Mouse (Mus musculus) adrenal gland, adult (tissue): ENCODE data around the gene Rabif.
"Not testable (repeated sequence)": the region's sequence is repeated elsewhere in the genome, so short reads cannot be mapped to it uniquely, and the experiment has no call there.

Experiments
- DNase-seq, 2 experiments: peaks; one replicate each; pipeline ENCODE4 v3.0.0; 2022 to 2023; ENCODE audit warnings: low spot score in 1 of 2; ENCODE audit not compliant: inconsistent age in 2 of 2

The Rabif gene

DNA sequence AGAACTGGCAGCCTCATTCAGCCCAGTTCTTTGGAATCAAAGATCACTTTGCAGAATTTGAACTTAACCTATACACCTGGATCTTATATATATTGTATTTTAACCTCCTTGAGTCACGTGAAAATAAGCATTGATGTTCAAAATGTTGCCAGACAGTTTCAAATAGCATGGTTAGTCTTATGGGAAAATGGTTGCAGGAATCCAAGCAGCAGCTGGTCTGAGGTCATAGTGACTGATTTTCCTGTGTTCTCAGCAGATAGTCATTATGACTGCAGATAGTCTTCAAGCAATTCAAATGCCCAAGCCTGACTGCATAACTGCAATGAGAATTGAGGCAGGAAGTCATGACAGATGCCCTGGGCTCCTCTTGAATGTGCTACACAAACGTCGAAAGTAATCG is 17.7 kb downstream of the Rabif start:
- no peak for DNase-seq

DNA sequence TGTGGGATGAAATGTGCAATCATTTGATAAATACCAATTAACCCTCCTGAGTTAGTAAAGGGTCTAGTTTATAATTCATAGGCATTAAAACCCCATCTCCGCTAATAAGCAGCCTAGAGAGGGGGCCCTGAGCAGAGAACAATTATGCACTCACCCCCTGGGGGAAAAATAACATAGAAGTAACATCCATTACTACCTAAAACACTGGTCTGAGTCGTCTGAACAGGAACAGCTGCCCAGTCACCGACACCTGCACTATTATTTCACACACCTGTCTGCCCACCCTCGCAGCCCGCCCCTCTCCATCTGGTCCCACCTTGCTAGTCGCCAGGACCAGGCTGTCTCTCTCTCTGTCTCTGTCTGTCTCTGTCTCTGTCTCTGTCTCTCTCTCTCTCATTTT is 18.1 kb downstream of the Rabif start:
- DNase-seq = no peak

DNA sequence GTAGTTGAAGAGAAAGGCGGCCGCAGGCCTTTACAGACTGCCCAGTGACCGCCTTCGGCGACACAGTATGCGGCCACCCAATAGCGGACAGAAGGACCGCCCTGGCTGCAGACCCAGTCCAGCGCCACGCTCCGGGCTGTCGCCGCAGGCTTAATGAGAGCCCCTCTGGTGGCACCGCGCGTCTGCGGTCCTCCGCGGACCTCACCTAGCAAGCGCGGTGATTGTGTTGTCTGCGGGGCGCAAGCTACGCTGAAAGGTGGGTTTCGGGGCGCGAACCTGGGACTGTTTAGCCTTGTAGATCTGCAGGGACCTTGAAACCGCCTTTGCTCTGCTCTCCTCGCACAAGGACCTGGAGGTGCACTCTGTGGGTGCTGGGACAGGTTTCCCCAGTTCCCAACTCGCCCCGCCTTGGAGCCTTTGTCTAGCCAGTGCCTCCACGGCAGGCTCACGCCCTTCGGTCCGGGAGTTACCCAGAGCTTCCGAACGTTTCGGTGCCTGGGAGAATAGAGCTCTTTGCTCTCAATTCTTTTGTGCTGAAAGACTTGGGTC is 18.9 kb downstream of the Rabif start:
- peak; percentile 33 to 75 for DNase-seq

DNA sequence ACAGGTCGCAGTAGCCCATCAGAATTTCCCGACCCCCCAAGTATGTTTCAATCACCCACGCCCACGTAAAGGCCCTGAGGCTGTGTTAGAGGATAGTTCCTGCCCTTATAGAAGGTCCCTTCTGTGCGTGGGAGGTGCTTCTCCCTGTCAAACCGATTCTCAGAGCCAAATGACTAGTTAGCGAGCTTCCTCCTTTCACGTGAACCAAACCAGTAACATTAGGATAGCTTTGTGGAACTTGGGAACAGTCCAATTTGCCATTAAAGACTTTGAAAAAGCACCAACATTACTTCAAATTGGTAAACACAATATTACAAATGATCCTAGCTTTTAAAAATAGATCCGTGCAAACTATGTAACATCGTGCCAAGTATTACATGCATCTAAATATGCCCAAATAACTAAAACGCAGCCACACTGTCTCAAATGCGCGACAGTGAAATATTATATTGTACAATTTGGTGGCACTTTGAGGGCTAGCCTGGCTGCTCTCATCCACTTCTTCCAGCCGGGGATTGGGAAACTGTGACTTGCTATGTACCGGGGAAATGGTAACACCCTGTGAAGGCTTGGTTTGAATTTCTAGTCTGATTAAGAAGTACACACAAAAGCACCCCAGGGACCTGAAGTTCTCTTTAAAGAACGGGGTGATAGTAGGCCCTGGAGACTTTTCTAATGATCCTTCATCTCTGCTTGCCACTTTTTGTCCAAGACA is 19.6 kb downstream of the Rabif start:
- peak in 1 of 2 experiments; percentile 37 for DNase-seq

DNA sequence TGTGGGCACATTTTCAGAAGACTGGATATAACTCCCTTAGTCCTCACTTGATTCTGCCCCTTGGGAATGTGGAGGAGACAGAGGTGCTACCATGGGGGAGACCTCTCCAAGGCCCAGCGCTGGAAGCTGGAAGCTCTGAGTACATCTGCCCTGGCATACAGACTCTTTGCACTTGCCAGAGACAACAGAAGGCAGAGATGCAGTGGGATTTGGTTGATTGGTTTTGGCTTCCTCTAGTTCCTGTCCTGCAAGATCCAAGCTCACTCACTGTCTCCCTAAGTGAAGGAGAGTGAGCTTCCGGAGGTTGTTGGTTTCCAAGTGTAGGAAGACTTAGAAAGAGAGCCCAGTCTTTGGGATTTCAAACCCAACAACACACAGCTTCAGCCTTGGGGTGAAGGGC is 21.4 kb downstream of the Rabif start:
- DNase-seq = no peak

DNA sequence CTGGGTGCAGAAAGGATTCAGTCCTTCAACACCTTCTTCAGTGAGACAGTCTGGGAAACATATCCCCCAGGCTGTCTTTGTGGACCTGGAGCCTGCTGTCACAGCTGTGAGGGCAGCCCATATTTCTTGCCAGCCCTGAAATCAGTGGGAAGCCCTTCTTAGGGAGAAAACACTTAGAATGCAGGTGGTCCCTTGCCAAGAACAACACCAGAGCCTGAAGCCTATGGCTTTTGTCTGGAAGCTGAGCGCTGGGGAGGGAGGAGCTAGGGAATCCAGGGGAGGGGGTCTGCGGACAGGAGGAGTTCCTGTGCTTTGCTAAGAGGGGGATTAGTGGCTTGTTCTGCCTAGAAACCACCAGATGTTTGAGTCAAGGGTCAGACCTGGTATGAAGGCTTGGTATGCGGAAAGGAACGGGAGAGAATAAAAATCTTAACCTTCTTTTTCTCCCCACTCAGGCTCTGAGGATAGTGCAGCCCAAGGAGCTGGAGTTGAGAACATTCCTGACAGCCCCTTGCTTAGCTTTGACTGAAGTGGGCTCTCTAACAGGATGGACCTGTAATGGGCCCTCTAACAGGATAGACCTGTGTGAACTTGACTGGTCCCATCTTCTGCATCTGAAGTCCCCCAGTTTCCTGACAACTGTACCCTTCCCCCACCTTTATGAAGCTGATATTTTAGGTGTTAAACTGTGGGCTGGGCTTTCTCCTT is 22.2 kb downstream of the Rabif start:
- DNase-seq = no peak

DNA sequence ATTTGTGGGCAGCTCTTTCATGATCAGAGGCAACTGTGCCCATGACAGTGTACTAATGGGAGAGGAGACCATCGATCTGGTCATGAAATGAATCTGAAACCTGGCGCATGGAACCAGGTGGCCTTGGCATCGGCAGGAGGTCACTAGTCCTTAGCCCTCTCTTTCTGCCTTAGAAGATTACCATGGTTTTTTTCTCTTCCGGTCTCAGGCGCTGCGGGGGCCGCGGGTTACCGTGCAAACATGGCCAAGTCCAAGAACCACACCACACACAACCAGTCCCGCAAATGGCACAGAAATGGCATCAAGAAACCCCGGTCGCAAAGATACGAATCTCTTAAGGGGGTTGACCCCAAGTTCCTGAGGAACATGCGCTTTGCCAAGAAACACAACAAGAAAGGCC is 23.4 kb downstream of the Rabif start:
- not testable (repeated sequence) for DNase-seq

DNA sequence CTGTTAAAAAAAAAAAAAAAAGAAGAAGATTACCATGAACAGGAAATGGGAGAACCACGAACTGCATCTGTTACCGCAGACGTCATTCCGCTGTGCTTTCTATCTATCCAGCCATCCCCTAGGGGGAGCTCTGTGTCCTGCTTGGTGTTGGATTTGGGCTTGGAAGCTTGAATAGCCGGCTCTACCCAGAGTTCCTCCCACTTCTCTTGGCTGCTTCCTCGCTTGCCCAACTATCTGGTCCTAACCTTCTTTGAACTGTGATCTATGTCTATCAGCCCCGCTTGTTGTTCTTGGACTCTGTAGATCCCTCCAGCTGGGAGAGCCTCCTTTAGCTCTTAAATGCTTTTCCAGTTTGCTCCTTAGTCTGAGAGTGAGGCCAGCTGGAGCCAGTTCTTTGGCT is 24.2 kb downstream of the Rabif start:
- peak; percentile 85 to 95 for DNase-seq

DNA sequence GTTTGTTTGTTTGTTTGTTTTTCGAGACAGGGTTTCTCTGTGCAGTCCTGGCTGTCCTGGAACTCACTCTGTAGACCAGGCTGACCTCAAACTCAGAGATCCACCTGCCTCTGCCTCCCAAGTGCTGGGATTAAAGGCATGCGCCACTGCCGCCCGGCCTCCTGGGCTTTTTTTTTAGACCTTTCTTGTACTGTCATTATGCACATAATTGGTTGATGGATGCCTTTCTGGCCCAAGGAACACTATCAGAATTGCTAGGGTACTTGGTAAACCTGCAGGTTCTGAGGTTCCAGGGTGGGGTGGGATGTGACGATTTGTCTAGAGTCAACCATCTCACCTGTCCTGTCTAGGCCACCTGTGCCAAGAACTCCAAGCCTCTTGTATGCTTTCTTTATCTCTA is 24.8 kb downstream of the Rabif start:
- not testable (repeated sequence) for DNase-seq

DNA sequence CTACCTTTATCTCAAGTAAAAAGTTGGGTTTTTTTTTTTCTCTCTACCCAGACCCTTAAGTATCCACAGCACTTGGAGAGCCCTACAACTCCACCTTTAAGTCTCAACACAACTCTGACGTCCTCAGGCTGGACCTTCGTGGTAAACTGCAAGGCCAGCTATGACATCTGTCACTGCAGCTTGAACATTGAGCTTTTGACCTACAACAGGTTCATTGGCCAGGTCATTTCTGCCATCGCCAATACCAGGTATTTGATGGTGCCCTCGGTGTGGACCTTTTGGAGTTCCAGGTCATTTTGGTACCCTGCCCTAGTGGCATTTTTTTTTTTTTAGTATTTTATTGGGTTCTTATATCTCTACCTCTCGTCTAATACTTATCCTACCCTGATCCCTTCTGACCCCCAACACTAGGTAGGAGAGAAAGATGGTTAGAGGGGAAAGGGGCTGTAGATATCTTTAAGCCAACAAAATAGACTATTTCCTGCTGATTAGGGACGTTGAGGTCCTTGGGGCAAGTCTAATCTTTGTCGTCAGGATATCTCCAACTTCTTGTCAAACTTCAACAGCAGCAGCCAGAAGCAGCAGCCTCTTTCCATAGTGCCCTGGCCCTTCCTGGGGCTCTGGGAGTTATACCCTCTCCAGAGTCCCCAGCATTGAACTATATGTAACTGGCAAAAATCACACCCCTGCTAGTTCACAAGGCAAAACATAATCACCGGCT is 25.7 kb downstream of the Rabif start:
- DNase-seq = no peak

DNA sequence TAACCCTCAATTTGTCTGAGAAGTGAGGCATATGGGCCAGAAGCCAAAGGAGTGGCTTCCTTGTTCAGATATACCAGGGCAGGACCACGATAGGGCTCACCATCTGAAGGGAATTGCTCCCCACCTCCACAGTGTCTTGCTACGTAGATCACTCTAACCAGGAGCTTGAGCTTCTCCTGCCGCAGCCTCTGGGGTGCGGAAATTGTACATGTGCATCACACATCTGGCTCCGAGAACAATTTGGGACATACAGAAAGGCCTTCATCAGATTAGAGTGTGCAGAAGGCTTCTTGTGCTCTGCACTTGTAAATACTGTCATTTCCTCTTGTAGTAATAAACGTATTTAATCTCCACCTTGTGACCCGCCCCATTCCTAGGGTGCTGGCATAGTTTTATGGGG is 26.7 kb downstream of the Rabif start:
- no peak for DNase-seq

DNA sequence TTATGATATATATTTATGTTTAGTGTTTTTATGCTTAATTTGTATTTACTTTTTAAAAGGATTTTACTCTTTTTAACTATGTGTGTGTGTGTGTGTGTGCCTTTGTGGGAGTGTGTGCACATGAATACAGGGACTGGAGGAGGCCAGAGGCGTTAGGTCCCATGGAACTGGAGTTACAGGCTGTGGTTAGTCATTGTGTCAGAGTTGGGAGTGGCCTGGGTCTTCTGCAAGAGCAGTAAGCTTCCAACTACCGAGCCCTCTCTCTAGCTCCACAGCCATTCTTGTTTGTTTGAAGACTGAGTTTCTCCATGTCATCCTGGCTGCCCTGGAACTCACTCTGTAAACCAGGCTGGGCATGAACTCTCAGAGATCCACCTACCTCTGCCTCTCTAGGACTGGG is 27.9 kb downstream of the Rabif start:
- DNase-seq = no peak

DNA sequence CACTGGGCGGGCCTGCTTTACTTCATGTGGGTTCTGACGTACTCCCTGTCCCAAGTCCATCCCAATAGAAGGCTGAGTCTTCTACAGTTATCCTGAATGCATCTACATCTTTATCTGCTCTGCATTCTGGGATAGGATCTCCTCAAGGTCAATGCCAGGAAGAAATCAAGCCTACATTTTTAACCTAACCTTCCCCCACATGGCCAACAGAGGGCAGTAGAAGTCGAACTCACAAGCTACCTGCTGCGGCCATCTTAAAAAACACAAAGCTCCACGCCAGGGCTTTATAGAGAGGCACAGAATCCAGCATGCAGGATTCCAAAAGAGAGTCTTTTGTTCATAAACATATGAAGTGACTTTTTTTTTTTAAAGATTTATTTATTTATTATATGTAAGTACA is 30.0 kb downstream of the Rabif start:
- DNase-seq = peak; percentile 28 to 70

DNA sequence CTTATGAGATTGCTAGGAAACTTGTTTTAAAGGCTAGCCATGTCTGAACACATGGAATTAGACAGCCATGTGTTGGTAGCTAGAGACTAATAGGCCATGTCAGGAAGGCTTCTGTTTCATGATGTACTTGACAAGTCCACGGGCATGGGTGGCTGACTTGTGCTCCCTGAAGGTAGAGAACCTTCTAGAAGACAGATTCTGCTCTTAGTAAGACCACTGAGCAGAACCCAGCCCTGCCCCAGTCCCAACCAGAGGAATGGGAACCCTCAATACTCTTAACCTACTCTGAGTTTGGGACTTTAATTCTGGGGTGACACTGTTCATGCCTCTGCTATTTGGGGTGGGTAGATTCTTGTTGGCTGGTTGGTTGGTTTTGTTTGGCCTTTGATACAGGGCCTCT is 30.6 kb downstream of the Rabif start:
- no peak for DNase-seq

DNA sequence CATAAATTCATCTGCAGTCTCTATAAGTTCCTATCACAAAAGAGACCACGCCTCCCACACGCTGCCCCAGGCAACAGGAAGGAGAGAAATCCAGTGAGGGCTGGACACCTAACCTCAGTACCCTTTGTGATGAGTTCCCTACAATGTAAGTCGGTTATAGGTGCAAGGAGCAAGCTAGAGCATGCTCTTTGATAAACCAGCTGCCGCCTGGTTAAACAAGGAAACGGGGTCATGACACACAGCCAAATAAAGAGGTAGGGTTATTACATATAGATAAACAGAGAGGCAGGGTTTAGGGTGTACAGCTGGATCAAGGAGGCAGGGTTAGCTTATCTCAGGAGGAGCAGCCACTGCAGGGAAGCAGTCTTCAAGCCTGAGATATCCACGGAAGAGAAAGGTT is 32.3 kb downstream of the Rabif start:
- no peak for DNase-seq

DNA sequence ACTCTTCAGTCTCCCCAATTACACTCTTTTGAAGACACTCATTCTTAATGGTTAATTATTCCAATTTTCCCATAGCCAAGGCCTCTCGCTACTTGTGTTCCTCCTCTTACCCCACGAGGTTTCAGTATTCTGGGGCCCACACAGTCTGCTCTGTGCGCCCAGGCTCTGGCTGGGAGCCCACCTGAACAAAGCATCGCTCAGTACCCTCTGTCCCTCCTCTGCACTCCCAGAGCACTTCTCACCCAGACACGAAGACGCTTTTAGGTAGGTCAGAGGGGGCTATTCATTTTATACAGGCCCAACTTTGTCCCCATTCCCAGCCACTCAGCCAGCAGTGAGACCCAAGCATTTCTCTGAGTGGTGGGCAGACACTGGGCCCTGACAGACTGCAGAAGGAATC is 36.2 kb downstream of the Rabif start:
- DNase-seq = no peak

DNA sequence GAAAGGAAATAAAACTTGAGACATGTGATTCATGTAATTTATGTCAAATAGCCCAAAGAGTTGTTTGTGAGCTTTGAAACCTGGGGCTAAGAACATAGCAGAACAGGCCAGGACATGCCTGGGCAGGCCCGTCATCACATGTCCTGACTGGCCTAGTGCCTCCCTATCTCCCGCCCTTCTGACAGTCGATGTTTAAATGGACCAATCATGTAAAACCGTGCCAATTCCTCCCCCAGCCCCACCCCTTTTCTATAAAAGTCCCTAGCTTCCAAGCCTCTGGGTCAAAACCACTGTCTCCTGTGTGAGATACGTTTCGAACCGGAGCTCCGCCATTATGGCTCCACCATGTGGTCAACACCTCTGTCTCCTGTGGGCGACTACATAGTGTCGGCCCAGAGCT is 39.3 kb downstream of the Rabif start:
- DNase-seq = not testable (repeated sequence)

DNA sequence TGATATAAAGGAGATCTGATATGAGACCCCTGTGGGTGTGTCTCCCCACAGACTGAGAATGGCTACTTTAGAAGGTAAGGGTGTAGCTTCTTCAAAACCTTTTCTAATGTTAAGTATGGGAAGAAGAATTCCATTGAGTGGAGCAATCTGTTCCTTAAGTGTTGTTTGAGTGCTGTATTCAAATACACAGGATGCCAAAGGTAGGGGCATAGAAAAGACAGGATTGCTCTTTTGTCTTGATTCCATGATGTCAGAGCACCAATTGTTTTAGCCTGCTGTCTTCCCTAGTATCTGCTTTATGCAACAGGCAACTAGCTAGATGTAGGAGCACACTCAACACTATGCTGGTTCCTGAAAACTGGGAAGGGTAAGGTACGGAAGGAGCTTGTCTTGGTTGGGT is 40.6 kb downstream of the Rabif start:
- DNase-seq = no peak

DNA sequence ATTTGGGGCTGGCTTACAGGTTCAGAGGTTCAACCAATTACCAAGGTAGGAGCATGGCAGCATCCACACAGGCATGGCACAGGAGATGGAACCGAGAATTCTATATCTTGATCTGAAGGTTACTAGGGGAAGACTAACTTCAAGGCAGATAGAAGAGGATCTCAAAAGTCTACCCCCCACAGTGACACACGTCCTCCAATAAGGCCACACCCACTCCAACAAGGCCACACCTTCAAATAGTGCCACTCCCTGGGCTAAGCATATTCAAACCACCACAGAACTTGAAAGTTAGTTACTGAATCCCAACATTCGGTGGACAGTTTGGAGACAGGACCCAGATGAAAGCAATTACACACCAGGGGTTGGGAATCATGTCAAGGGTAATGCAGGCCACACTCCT is 41.1 kb downstream of the Rabif start:
- no peak for DNase-seq

DNA sequence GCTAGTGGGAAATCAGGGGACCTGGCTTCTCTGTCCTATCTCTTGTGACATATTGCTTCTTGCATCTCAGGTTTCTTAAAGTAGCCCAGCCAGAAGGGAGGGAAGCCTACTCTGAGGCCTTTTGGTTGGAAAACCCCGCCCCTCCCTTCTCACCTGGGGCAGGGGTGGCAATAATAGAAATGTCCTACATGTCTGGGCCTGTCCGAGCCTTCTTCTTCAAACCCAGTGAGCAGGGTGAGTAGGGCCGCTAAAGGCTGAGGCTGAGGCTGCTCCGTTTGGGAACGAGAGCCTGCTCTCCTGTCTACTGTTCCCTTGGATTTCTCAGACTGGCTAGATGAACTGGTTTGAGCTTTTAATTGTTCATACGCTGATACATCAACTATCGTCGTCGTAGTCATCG is 46.2 kb downstream of the Rabif start:
- no peak for DNase-seq

DNA sequence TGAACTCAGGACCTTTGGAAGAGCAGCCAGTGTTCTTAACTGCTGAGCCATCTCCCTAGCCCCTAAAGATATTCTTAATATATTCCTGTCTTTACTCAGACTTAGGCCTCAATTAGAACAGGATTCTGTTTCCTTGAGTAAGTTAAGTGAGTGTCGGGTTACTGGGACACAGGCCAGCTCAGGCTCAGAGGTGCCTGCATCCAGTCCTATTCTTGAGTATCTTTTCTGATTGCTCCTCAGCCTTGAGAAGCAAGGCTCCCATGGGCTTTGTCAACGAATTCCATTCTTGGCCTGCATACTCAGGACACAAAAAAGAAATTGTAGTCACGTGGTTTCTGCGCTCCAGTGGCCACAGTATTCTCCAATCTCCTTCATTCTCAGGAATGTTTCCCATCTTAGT is 53.8 kb downstream of the Rabif start:
- DNase-seq = no peak

DNA sequence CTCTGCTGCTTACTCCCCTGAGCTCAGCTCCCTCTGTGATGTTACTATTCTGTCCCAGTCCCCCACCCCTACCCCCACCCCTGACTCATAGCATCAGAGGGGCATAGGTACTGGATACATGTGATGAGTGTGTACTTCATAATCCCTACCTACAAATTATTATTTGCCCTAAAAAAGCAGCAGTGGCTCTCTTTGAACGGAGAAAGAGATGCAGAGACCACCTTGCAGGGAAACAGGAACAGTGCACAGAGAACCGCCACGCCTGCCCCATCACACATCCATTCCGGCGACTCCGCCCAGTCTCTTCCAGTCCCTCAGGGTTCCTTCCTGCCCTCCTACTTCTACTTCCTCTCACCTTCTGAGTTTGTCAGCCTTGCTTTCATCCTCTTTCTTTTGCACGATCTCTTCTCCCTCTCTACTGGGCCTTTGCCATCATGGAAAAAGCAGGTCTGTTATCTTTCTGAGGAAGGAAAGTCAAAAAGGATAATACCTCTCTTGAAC is 55.2 kb downstream of the Rabif start, which contains the start of gene Mgat4e:
Gene Mgat4e (minus strand): TSS at position 51 of the 501 bp plus-strand sequence.
- no peak for DNase-seq
